Mouse (Mus musculus) CH12.LX (cell line): ENCODE data around the gene Tmem219.
A peak's percentile ranks its signal among the peaks of the same experiment; 100 is the strongest.

ENCODE experiments used
- CHD2 ChIP-seq: IDR thresholded peaks from 2 replicates; pipeline ENCODE4 v1.6.1; 2011; ENCODE audit warnings: low read length, improper control_type of control experiment
- CTCF ChIP-seq, 2 experiments: IDR thresholded peaks in 1 of 2; conservative IDR thresholded peaks in 1 of 2; 2 replicates each; pipeline ENCODE4 v1.5.1; 2011 to 2012; ENCODE audit warnings: low read depth in 2 of 2, low read length in 2 of 2, improper control_type of control experiment in 1 of 2, inconsistent platforms in 1 of 2, mild to moderate bottlenecking in 1 of 2, moderate library complexity in 1 of 2
- E2F4 ChIP-seq: IDR thresholded peaks from 2 replicates; pipeline ENCODE4 v1.6.1; 2011; ENCODE audit warnings: low read depth, low read length, improper control_type of control experiment; ENCODE audit not compliant: insufficient replicate concordance
- ETS1 ChIP-seq: conservative IDR thresholded peaks from 2 replicates; pipeline ENCODE4 v1.6.1; 2012; ENCODE audit warnings: low read depth, mild to moderate bottlenecking, inconsistent platforms, low read length, improper control_type of control experiment, moderate library complexity
- HCFC1 ChIP-seq: IDR thresholded peaks from 2 replicates; pipeline ENCODE4 v1.6.1; 2012; ENCODE audit warnings: low read depth, mild to moderate bottlenecking, inconsistent platforms, low read length, improper control_type of control experiment
- MAZ ChIP-seq: IDR thresholded peaks from 2 replicates; pipeline ENCODE4 v1.6.1; 2012; ENCODE audit warnings: low read depth, mild to moderate bottlenecking, inconsistent platforms, low read length, improper control_type of control experiment, moderate library complexity
- MXI1 ChIP-seq: IDR thresholded peaks from 2 replicates; pipeline ENCODE4 v1.6.1; 2011; ENCODE audit warnings: mild to moderate bottlenecking, low read depth, low read length, improper control_type of control experiment
- POLR2A ChIP-seq: IDR thresholded peaks from 2 replicates; pipeline ENCODE4 v1.6.1; 2011; ENCODE audit warnings: low read depth, mild to moderate bottlenecking, improper control_type of control experiment, low read length
- USF1 ChIP-seq: IDR thresholded peaks from 2 replicates; pipeline ENCODE4 v1.6.1; 2014; ENCODE audit warnings: low read depth, mild to moderate bottlenecking, inconsistent platforms, low read length, improper control_type of control experiment
- USF2 ChIP-seq: conservative IDR thresholded peaks from 2 replicates; pipeline ENCODE4 v1.6.1; 2011; ENCODE audit warnings: low read depth, low read length, improper control_type of control experiment
- ZMIZ1 ChIP-seq: IDR thresholded peaks from 2 replicates; pipeline ENCODE4 v1.6.1; 2012; ENCODE audit warnings: low read depth, mild to moderate bottlenecking, inconsistent platforms, low read length, improper control_type of control experiment

DNA sequence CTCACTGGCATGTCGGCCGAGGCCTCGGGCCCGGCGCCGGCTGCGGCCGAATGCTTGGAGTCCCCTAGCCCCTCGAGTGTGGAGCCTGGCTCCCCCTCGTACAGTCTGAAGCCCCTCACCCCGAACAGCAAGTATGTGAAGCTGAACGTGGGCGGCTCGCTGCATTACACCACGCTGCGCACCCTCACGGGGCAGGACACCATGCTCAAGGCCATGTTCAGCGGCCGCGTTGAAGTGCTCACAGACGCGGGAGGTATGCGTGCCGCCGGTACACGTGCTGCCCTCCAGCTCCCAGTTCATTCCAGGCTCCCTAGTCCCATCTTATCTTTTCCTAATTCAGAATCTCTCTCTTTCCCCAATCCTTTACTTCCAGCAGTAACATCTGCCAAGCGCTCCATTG is 6.3 kb upstream of the Tmem219 start:
- TF ChIP-seq POLR2A (no peak), E2F4 (no peak), CTCF (conservative IDR thresholded peaks at IDR 0.05 in 1 of 2, IDR thresholded peaks at IDR 0.05 in 1 of 2; ENCODE audit: low read depth in 2 of 2, low read length in 2 of 2) (no peak), ETS1 (no peak), MAZ (no peak), HCFC1 (no peak), USF1 (no peak), MXI1 (peak; percentile 66), USF2 (no peak), CHD2 (no peak), ZMIZ1 (no peak)
